Mouse (Mus musculus): ENCODE measurements at regions not wholly inside any gene's neighbourhood (a gene's known extent, or its start where the extent isn't known, plus 50 kb on each side); places are given as distances from the start of the nearest gene placed in this dataset.
"Not testable (repeated sequence)": the region's sequence is repeated elsewhere in the genome, so short reads cannot be mapped to it uniquely, and the experiment has no call there.

DNA sequence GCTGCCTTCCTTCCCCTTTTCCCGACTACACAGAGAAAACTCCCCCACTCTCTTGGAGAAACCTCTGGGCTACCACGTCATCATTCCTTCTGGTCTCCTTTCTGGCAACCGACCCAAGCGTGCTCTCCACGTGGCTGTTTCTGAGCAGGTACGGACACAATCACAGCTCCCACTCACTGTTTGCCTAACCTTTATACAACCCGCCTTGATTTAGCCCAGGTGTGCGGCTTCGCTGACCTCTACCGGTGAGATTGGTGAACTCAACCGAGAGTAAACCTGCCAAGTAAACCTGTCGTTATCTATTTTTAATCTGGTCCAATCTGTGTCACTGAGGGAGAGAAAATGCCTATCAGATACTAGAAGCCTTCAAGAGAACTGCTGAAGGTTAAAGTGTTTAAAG lies 142.7 kb upstream of the Gnai1 start:
- no peak for DNase-seq

- no peak for DNase-seq
Measured at GRCm38 (mm10) chr5:18494305-18494704, 134.2 kb upstream of the Gnai1 start.

- no peak for DNase-seq
Measured at GRCm38 (mm10) chr5:18489709-18490108, 129.6 kb upstream of the Gnai1 start.

DNA sequence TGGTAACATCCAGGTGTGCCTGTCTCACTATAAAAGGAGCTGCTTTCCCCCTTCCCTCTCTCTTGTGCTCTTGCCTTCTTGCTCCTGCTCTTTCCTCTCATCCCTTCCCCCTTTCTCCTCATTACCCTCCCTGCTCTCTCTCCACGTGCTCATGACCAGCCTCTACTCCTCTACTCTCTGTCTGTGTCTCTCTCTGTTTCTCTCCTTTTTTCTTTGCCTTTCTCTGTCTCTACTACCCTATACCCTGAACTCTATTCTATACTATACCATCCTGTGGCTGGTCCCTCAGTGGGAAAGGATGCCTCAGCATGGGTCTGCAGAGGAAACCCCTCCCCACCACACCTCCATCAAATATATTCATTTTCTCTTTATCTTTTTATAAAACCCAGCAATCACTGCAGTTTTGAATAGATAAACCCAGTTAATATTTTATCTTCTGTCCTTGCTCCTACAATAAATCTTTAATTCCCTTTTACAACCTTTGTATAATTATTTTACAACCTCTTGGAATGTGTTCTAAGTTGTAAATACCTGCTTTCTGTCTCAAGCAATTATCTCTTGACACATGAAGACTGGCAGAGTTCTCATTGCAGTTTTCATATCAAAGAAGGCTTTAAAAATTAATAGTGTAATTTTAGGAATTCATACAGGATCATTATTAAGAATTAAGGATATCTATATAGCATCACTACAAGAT lies 127.1 kb upstream of the Gnai1 start:
- no peak for DNase-seq

DNA sequence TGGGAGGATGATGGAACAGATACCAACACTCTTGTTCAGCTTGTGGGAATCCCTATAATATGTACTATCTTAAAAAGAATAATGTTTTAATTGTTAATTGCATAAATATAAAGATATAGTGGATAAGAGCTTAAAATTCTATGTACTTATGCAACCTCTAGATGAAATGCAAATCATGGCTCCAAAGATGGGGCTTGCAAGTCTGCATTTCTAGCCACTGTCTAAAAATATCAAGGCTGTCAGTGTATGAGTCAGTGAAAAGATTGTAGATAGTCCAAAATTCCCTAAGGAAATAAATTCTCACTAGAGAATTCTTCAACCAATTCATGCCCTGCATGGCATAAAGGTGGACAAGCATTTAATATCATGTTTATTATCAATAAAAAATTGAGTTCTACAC lies 124.2 kb upstream of the Gnai1 start:
- DNase-seq, result no peak

DNA sequence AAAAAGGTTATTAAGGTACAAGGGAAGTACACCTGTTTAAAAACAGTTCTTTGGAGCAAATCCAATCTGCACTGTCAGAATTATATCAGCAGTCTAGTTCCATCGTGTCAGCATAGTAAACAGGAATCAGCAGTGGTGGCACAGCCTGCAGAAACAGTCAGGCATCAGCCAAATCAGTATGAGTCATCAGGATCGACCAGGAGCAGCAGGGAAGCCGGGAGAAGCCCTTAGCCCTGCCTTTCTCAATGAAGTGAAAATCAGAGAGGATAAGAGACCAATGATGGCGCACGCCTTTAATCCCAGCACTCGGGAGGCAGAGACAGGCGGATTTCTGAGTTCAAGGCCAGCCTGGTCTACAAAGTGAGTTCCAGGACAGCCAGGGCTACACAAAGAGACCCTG lies 118.3 kb upstream of the Gnai1 start:
- no peak for DNase-seq

- no peak for DNase-seq
Measured at GRCm38 (mm10) chr5:18477372-18478017, 117.3 kb upstream of the Gnai1 start.

DNA sequence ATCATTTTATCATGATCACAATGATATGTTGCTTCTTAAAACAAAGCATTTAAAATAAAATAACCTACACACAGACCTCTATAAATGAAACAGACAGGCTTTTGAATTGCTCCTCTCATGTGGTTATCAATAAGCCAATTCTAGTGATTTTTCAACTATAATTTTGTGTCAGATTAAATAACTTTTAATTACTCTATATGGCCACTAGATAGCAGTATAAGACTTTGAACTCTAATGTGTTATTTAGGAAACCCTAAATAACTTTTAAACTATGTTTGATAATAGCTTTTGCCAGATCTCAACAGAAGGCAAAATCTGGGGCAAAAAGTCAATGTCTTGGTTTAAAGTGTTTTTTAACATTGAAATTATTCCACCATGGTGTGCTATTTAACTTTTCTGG lies 112.0 kb upstream of the Gnai1 start:
- DNase-seq, result no peak

GRCm38 (mm10) chr5:18457771-18458170 lies 97.6 kb upstream of the Gnai1 start:
- DNase-seq, result no peak

DNA sequence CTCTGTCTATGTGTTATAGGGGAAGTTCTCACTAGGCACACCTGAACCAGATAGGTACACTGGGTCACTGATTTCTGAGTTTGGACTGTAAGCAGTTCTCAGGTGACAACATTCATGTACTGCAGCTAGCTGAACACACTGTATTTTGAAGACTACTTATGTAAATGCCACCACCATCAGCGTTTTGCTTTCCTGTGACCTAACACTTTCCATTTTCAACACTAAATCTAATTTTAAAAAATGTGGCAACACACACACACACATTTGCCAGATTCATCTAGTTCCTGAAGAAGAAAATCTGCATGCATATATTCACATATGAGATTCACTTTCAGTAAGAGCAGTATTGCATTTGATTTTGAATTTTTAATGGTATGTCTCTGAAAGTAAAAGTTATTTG lies 96.0 kb upstream of the Gnai1 start:
- DNase-seq, result no peak

DNA sequence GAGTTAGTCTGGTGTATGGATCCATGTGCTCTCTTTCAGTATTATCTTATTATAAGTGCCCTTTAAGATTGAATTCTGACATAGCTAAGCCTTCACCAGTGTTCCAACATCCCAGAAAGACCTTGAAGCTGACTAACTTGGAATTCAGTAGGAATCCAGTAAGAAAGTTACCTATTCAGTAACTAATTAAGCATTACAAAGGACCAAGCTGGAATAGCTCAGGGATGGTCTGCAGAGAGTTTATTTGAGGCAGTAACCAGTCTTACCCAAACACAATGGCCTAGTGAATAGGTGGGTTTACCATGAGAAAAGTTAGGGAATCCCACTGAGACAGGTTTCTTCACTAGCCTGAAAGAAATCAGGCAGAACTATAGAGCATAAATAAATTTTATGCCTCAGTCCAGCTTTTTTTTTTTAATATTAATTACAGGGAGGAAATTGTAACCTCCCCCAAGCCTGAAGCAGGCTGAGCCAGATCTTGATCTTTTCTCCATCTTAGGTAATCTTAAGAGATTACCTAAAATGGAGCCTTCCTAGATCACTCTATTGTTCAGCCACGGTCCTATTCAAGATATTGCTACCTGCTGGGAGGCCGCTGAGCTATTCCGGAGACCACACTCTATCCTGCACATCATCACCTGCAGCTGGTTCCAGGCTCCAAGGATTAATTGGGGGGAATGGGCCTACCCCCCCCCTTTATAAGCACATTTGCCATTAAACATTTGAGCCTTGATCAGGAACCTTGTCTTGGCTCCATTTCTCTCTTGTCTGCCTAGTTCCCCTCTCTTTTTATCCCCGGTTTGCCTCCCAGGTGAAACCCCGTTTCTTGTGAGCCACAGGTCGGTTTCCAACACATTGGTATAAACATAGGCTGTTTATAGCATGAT lies 93.0 kb upstream of the Gnai1 start:
- DNase-seq, result not testable (repeated sequence)

DNA sequence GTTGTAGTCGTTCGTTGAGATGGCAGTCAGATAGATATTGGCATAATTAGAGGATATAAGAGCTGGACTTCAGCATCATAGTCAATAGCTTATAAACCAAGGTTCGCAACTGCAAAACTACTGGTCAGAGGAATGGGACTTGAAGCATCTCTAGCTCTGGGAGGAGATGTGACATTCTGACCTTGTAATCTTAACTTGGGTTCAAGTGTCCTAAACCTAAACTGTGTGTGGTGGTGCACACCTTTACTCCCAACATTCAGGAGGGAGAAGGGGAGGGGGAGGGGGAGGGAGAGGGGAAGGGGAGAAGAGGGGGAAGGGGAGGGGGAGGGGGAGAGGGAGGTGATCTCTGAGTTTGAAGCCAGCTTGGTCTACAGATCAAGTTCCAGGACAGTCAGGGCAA lies 89.1 kb upstream of the Gnai1 start:
- DNase-seq, result no peak

DNA sequence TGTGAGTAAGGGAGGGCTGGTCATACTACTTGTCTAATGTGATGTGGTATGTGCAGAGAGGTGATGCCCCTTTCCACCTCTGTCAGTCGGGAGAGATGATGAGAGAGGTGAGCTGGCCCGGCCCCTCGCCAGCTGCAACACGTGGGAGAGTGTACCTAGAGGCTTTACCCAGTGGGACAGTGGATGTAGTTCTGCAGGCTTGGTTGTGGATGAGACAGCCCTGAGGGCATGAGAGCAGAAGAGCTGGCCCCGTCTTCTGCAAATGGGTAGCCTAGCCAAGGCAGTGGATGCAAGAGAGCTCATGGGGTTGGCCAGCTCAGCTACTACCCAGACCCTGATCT lies 88.1 kb upstream of the Gnai1 start:
- DNase-seq, result no peak

GRCm38 (mm10) chr5:18447665-18448329 lies 87.6 kb upstream of the Gnai1 start:
- DNase-seq, result no peak

DNA sequence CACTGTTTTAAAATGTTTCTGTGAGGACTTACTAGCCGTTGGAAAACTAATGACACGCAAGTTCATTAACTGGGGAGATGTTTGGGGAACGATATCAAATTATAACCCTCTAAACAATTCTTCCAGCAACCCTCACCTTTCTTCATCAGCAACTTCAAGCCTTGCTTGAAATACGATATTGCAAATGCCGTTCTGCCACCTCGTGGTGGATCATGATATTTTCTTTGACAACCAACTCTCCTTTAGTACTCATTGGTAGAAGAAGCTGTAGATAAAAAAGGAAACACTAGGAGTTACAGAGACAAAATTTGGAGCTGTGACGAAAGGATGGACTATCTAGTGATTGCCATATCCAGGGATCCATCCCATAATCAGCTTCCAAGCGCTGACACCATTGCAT lies 85.8 kb upstream of the Gnai1 start:
- peak; percentile 61 for DNase-seq

GRCm38 (mm10) chr5:18439986-18440385 lies 79.8 kb upstream of the Gnai1 start:
- no peak for DNase-seq

- no peak for DNase-seq
Measured at GRCm38 (mm10) chr5:18439281-18439680, 79.1 kb upstream of the Gnai1 start.

DNA sequence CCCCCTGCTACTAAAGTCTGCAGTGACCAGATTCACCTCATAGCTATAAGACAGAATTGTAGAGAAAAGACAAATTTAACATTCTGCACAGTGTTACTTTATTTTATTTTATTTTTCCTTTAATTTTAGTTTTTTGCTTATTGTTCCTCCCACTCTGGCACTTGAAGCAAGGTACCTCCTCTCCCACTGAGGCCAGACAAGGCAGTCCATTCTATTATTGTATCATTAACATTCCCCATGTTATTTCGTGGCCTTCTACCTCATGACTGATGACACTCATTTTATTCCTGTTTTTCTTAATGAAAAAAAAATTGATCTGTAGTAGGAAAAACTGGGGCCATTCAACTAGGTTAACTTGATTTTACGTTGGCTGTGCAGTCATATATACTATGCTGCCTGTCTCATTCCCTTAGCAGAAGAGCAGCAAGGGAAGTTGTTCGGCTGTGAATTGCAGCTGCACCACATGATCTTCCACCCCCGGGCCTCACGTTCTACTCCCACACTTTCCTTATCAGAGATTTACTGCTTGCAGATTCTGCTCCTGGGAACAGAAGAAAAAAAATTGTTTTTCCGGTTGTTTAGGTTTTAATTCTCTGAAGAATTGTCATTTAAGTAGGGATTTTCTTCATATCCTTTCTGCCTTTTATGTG lies 76.1 kb upstream of the Gnai1 start:
- DNase-seq, result no peak

GRCm38 (mm10) chr5:18434245-18434644 lies 74.1 kb upstream of the Gnai1 start:
- DNase-seq, result no peak

GRCm38 (mm10) chr5:18433287-18433686 lies 73.1 kb upstream of the Gnai1 start:
- no peak for DNase-seq

DNA sequence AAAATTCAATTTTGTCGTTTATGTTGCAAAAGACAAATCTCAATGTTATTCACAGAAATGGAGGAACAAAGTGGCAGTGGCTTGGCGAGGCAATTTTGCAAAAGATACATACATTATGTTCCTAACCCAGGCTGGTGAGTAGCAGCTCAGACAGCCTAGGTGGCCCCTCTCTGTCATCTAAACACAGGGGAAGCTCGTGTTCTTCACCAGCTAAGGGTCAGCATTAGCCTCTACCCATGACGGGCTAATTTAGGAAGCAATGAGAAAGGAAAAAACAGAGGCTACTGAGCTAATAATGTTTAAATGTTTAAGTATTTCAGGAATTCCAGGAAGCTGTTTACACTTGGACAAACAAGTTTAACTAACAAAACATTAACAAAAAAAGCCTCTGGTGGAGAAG lies 64.9 kb upstream of the Gnai1 start:
- no peak for DNase-seq

GRCm38 (mm10) chr5:18414892-18415291 lies 54.7 kb upstream of the Gnai1 start:
- DNase-seq, result no peak
